Mouse (Mus musculus) G1E (cell line): ENCODE measurements around the gene Rapgef5.

Experiments
- CTCF ChIP-seq: IDR thresholded peaks from 2 replicates; pipeline ENCODE4 v1.5.1; 2012; ENCODE audit warnings: low read depth, low read length, inconsistent platforms, mixed read lengths
- GATA1 ChIP-seq: IDR thresholded peaks from 2 replicates; pipeline ENCODE4 v1.6.1; 2012; ENCODE audit warnings: borderline replicate concordance, low read length, inconsistent platforms, mixed read lengths
- GATA2 ChIP-seq: IDR thresholded peaks from 2 replicates; pipeline ENCODE4 v1.6.1; 2012; ENCODE audit warnings: low read depth, low read length, inconsistent platforms, borderline replicate concordance

GRCm38 (mm10) chr12:117636969-117637368, 120.7 kb downstream of the Rapgef5 start:
- TF ChIP-seq CTCF (no peak), GATA1 (no peak), GATA2 (no peak)
